Mouse (Mus musculus): Measurements from ENCODE around the gene Gm19965. TPM values are rescaled to one million over a fixed set of nuclear protein-coding genes. Genes with fewer than 3 reads are reported as not detected.

Gm19965 gene
- not detected in 2 replicates for polyA plus RNA-seq (2015; fragmentation: Nextera tagmentation; extraction: Ambion mirVana)

DNA sequence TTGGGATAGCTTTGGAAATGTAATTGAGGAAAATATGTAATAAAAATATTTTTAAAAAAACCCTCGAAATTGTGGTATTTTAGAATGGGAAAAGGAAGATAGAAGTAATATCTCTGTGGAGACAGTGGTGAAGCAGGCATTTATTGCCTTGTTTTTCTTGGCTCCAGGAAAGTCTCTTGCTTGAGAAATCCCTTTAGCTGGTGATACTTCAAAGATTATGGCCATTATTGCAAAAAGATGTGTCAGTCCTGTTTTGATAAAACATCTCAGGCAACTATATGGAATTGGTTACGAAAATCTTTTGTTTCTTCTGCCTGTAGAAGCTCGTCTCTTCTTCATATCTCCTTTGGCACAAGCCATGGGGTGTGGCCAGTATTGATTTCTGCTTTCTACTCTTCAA is at the start of gene Gm19965:
TSS of gene Gm19965 (plus strand) at position 301 of the 400 bp plus-strand sequence.
- H3K27me3 ChIP-seq = no peaks in the 10 kb centered on the region
- no peak within 1 kb of the TSS for H3K4me2 ChIP-seq
- no peak for ATAC-seq (ENCODE audit: insufficient read depth)
- H3K9me3 ChIP-seq (replicated peaks) = no peaks in the 10 kb centered on the region
- no peaks in the 10 kb centered on the region for H3K4me1 ChIP-seq (replicated peaks)
- 48% methylated on average over 3 of the region's 3 CpGs for WGBS (ENCODE audit: insufficient replicate concordance)
- no peaks in the 10 kb centered on the region for H3K36me3 ChIP-seq (replicated peaks)
- no peak within 1 kb of the TSS for H3K27ac ChIP-seq (replicated peaks)
- H3K9ac ChIP-seq = no peak within 1 kb of the TSS
- H3K4me3 ChIP-seq (replicated peaks) = no peak within 1 kb of the TSS

DNA sequence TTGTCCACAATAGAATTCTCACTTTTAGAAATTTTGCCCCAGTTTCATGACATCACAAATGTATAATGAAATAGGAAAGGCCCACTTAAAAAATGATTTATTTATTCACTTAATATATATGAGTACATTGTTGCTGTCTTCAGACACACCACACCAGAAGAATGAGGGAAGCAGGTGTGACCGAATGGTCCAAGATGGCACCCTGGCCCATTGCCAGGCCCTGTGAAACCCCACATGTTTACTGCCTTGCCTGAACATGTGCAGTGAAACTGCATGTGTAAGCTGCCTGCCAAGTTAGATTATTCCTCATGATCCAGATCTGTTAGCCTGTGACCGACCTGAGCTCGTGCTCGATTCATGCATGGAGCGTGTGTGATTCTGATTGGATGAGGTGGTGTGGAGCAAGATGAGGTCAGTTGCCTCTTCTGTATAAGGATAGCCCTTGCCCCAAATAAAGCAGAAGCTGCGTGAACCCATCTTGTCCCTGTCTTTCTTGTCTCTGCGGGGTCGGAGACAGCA is 20.3 kb upstream of the Gm19965 start:
- WGBS (ENCODE audit: insufficient replicate concordance) = 70% methylated on average over 8 of the region's 8 CpGs

More for the DNA sequence above, 20.3 kb upstream of the Gm19965 start:
- Histone ChIP-seq H3K36me3 (replicated peaks) (no peaks in the 10 kb centered on the region), H3K4me1 (replicated peaks) (no peaks in the 10 kb centered on the region), H3K27me3 (no peaks in the 10 kb centered on the region), H3K27ac (replicated peaks) (no peak overlapping the region), H3K4me2 (no peak overlapping the region), H3K9ac (no peak overlapping the region), H3K9me3 (replicated peaks) (no peaks in the 10 kb centered on the region), H3K4me3 (replicated peaks) (no peak overlapping the region)
- ATAC-seq (ENCODE audit: insufficient read depth) = no peak
